Mouse (Mus musculus) lung, adult 2 months (tissue): ENCODE results near the gene D16Ertd472e.

Experiments
- CTCF ChIP-seq: fragments of 200-500 bp; IDR thresholded peaks from 2 replicates; pipeline ENCODE4 v1.5.1; 2011; ENCODE audit warnings: mild to moderate bottlenecking, low read length, control low read depth; ENCODE audit not compliant: insufficient read depth
- POLR2A ChIP-seq: fragments of 200-500 bp; IDR thresholded peaks from 2 replicates; pipeline ENCODE4 v1.6.1; 2011; ENCODE audit warnings: low read depth, mild to moderate bottlenecking, control low read depth, low read length, borderline replicate concordance; ENCODE audit errors: extremely low read depth

DNA sequence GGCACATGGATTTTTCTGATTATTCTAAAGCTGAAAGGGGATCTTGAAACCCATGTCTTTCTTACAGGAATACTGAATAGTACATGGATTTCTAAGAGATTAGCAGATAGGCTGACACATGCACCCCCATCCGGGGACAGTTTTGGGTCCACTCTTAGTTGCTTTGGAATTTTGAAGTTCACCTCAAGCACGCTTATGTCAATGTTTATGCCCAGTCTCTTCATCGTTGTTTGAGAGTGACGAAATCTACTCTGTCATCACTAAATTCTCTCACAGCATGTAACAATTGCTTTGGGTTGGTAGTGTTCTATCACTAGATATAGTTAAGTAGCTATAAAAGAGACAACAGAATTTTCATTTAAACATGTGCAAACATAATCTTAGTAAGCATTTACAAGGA lies 8.7 kb upstream of the D16Ertd472e start:
- TF ChIP-seq CTCF = no peak
- TF ChIP-seq POLR2A = no peak
